Mouse (Mus musculus) right cerebral cortex, postnatal 4 days (tissue): ENCODE results near the gene Tfap2c.

Experiments
- DNase-seq: peaks from one replicate; pipeline ENCODE4 v3.0.0-alpha.2; 2022

Gene Tfap2c

GRCm38 (mm10) chr2:172551872-172552271, 2.5 kb downstream of the Tfap2c start:
- no peak for DNase-seq

GRCm38 (mm10) chr2:172552666-172553065, 3.3 kb downstream of the Tfap2c start:
- DNase-seq, result no peak

GRCm38 (mm10) chr2:172554211-172554610, 4.8 kb downstream of the Tfap2c start:
- no peak for DNase-seq

- DNase-seq, result no peak
Measured at GRCm38 (mm10) chr2:172558674-172559468, 9.5 kb downstream of the Tfap2c start.

GRCm38 (mm10) chr2:172561016-172561415, 11.6 kb downstream of the Tfap2c start:
- no peak for DNase-seq

- DNase-seq, result no peak
Measured at GRCm38 (mm10) chr2:172567835-172568234, 18.4 kb downstream of the Tfap2c start.

- no peak for DNase-seq
Measured at GRCm38 (mm10) chr2:172568466-172568865, 19.1 kb downstream of the Tfap2c start.

GRCm38 (mm10) chr2:172577196-172577766, 27.9 kb downstream of the Tfap2c start:
- DNase-seq, result no peak

- DNase-seq, result peak; percentile 62
Measured at GRCm38 (mm10) chr2:172579221-172579620, 29.8 kb downstream of the Tfap2c start.

- DNase-seq, result peak; percentile 14
Measured at GRCm38 (mm10) chr2:172580536-172581265, 31.3 kb downstream of the Tfap2c start.

GRCm38 (mm10) chr2:172583312-172583711, 33.9 kb downstream of the Tfap2c start:
- DNase-seq, result no peak

- no peak for DNase-seq
Measured at GRCm38 (mm10) chr2:172585329-172585728, 35.9 kb downstream of the Tfap2c start.

GRCm38 (mm10) chr2:172589048-172589447, 39.7 kb downstream of the Tfap2c start:
- DNase-seq, result no peak

- no peak for DNase-seq
Measured at GRCm38 (mm10) chr2:172590839-172591238, 41.4 kb downstream of the Tfap2c start.

- DNase-seq, result no peak
Measured at GRCm38 (mm10) chr2:172594326-172594725, 44.9 kb downstream of the Tfap2c start.

GRCm38 (mm10) chr2:172597056-172597455, 47.7 kb downstream of the Tfap2c start:
- DNase-seq, result no peak

- no peak for DNase-seq
Measured at GRCm38 (mm10) chr2:172597881-172598280, 48.5 kb downstream of the Tfap2c start.

- no peak for DNase-seq
Measured at GRCm38 (mm10) chr2:172604625-172605024, 55.2 kb downstream of the Tfap2c start.

GRCm38 (mm10) chr2:172605642-172606041, 56.2 kb downstream of the Tfap2c start:
- DNase-seq, result no peak

- no peak for DNase-seq
Measured at GRCm38 (mm10) chr2:172607710-172608109, 58.3 kb downstream of the Tfap2c start.
